Mouse (Mus musculus) lung, postnatal 0 days (tissue): ENCODE data around the gene Cybc1. TPM values are rescaled to one million over a fixed set of nuclear protein-coding genes. Genes with fewer than 3 reads are reported as not detected.

Experiments used
- ATAC-seq: fragments of 200-750 bp; cut with Nextera tagmentation; 2 replicates; pipeline ENCODE4 v1.8.0; 2017; ENCODE audit warnings: moderate library complexity
- DNase-seq: peaks from one replicate; pipeline ENCODE4 v3.0.0-alpha.2; 2016; ENCODE audit warnings: low spot score
- H3K27ac ChIP-seq: fragments of 300-500 bp; sonication (generic); 2 replicates; pipeline ENCODE4 v1.5.1; 2014; ENCODE audit warnings: antibody characterized with exemption, mild to moderate bottlenecking, low read length, mixed read lengths
- H3K27me3 ChIP-seq: fragments of 300-500 bp; sonication (generic); replicated peaks from 2 replicates; pipeline ENCODE4 v1.6.1; 2014; ENCODE audit warnings: low read length, mixed read lengths; ENCODE audit not compliant: insufficient read depth
- H3K36me3 ChIP-seq: fragments of 300-500 bp; sonication (generic); 2 replicates; pipeline ENCODE4 v1.6.1; 2014; ENCODE audit warnings: low read length, mixed read lengths; ENCODE audit not compliant: insufficient read depth
- H3K4me1 ChIP-seq: fragments of 300-500 bp; sonication (generic); 2 replicates; pipeline ENCODE4 v1.6.1; 2014; ENCODE audit warnings: antibody characterized with exemption, low read depth, low read length, mixed read lengths; ENCODE audit not compliant: insufficient read depth
- H3K4me2 ChIP-seq: fragments of 300-500 bp; sonication (generic); replicated peaks from 2 replicates; pipeline ENCODE4 v1.6.1; 2014; ENCODE audit warnings: low read depth, mild to moderate bottlenecking, low read length, moderate library complexity, mixed read lengths
- H3K4me3 ChIP-seq: fragments of 300-500 bp; sonication (generic); 2 replicates; pipeline ENCODE4 v1.5.1; 2014; ENCODE audit warnings: low read depth, low read length
- H3K9ac ChIP-seq: fragments of 300-500 bp; sonication (generic); replicated peaks from 2 replicates; pipeline ENCODE4 v1.6.1; 2014; ENCODE audit warnings: low read depth, mild to moderate bottlenecking
- H3K9me3 ChIP-seq: fragments of 300-500 bp; sonication (generic); 2 replicates; pipeline ENCODE4 v1.6.1; 2016; ENCODE audit warnings: low read length, mixed read lengths
- CTCF ChIP-seq: IDR thresholded peaks from 2 replicates; pipeline ENCODE4 v1.5.1; 2016; ENCODE audit warnings: antibody characterized with exemption, mild to moderate bottlenecking
- EP300 ChIP-seq: IDR thresholded peaks from 2 replicates; pipeline ENCODE4 v1.6.1; 2016; ENCODE audit warnings: antibody characterized with exemption, mild to moderate bottlenecking, control low read depth
- WGBS: fragments of 180-500 bp; shearing (Covaris S2); extraction: QIAGEN DNeasy Blood & Tissue Kit; methylation state at CpG from one replicate; pipeline ENCODE4 v1.1.7; 2014; 5-methylcytosine and 5-hydroxymethylcytosine counted together
- polyA plus RNA-seq: library from polyadenylated mRNA; unstranded; fragments of >200 nt; fragmentation: Nextera tagmentation; extraction: Ambion mirVana; gene quantifications from 2 replicates; pipeline ENCODE4 v1.2.1, GENCODE M21; 2015

Cybc1 gene
- polyA plus RNA-seq, 1 experiment from 2014 or later = 28.9 TPM

GRCm38 (mm10) chr11:121232706-121233105 is 3.6 kb upstream of the Cybc1 start:
- no peak for ATAC-seq
- no peak overlapping the region for H3K9ac ChIP-seq

GRCm38 (mm10) chr11:121231628-121232291 is 2.6 kb upstream of the Cybc1 start:
- Histone ChIP-seq H3K9ac (no peak overlapping the region), H3K4me2 (no peak overlapping the region), H3K27me3 (no peaks in the 10 kb centered on the region), H3K9me3 (no peaks in the 10 kb centered on the region), H3K4me3 (no peak overlapping the region), H3K4me1 (peaks cover 15% of the 10 kb centered on the region), H3K36me3 (no peaks in the 10 kb centered on the region), H3K27ac (no peak overlapping the region)
- DNase-seq = no peak
- no peak for ATAC-seq
- no peak for TF ChIP-seq CTCF
- TF ChIP-seq EP300 = no peak
- WGBS = 52% methylated on average over 4 of the region's 4 CpGs

More at GRCm38 (mm10) chr11:121232706-121233105, 3.6 kb upstream of the Cybc1 start:
- Histone ChIP-seq H3K9me3 (no peaks in the 10 kb centered on the region), H3K27ac (no peak overlapping the region), H3K4me2 (no peak overlapping the region), H3K27me3 (no peaks in the 10 kb centered on the region), H3K36me3 (no peaks in the 10 kb centered on the region), H3K4me1 (peaks cover 12% of the 10 kb centered on the region), H3K4me3 (no peak overlapping the region)
- WGBS = 34% methylated on average over 4 of the region's 4 CpGs
- no peak for TF ChIP-seq CTCF
- no peak for TF ChIP-seq EP300
- no peak for DNase-seq

DNA sequence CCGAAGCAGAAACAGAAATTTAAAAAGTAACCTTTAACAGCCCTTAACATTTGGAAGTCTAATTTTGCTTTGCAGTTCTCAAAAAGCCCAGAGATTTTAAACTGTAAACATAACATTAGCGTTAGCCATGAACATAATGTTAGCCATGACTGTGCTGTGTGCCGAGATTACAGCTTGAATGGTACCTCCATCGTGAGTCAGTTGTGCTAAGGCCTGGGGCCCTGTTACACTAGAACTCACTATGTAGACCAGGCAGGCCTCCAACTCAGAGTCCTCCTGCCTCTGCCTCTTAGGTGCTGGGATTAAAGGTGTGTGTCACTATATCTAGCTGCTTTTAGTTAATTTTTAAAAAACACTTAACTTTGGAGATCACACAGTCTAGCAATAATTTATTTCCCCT is 2.1 kb upstream of the Cybc1 start:
- no peak for TF ChIP-seq CTCF
- TF ChIP-seq EP300 = no peak
- no peak overlapping the region for H3K27ac ChIP-seq
- H3K9me3 ChIP-seq = no peaks in the 10 kb centered on the region
- WGBS = 81% methylated on average over 4 of the region's 4 CpGs
- H3K9ac ChIP-seq = no peak overlapping the region
- no peaks in the 10 kb centered on the region for H3K27me3 ChIP-seq
- no peak overlapping the region for H3K4me3 ChIP-seq
- H3K36me3 ChIP-seq = 0 out of 2 replicates have a peak, but pooled peaks cover 2% of the 10 kb centered on the region
- no peak overlapping the region for H3K4me2 ChIP-seq
- DNase-seq = no peak
- ATAC-seq = no peak
- H3K4me1 ChIP-seq = peaks cover 12% of the 10 kb centered on the region

- Histone ChIP-seq H3K4me3 (peak overlapping the region; percentile 74), H3K4me1 (peaks cover 9% of the 10 kb centered on the region), H3K36me3 (peaks cover 17% of the 10 kb centered on the region), H3K27ac (peak overlapping the region; percentile 87), H3K27me3 (no peaks in the 10 kb centered on the region), H3K9me3 (no peaks in the 10 kb centered on the region), H3K9ac (peak overlapping the region; percentile 50), H3K4me2 (peak overlapping the region; percentile 81)
- ATAC-seq = peak; percentile 20; the same call in 1 of the 2 replicates
- peak; percentile 57 for DNase-seq
- TF ChIP-seq CTCF (no peak), EP300 (no peak)
- WGBS = 17% methylated on average over 20 of the region's 21 CpGs
Observed at GRCm38 (mm10) chr11:121228129-121229017, 749 bp downstream of the Cybc1 start.

GRCm38 (mm10) chr11:121221321-121222010 is 7.7 kb downstream of the Cybc1 start:
- H3K27ac ChIP-seq = no peak overlapping the region
- H3K36me3 ChIP-seq = peaks cover 33% of the 10 kb centered on the region

DNA sequence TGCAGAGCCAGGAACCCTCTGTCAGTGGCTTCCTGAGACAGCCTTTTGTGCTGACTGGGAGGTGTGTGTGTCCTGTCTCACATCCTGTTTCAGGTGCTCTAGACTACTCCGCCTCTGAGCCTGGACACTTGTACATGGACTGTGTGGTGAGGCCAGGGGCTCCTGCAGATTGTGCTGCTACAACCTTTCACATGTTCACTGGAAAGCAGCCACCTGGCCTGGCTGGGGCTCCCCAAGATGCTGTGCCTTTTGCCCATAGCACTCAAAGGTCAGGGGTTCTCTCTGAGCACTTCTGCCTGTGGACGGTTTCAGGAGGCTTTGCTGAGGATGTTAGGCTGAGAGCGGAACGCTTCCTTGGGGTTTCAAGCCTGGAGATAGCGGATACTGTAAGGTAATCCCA is 8.4 kb downstream of the Cybc1 start:
- DNase-seq (no peak), ATAC-seq (no peak)
- H3K36me3 ChIP-seq = peaks cover 30% of the 10 kb centered on the region
- H3K9ac ChIP-seq = no peak overlapping the region
- WGBS = 82% methylated on average over 5 of the region's 5 CpGs
- H3K27me3 ChIP-seq = no peaks in the 10 kb centered on the region
- no peak overlapping the region for H3K4me2 ChIP-seq
- no peaks in the 10 kb centered on the region for H3K9me3 ChIP-seq
- TF ChIP-seq CTCF (no peak), EP300 (no peak)
- H3K4me1 ChIP-seq = no peaks in the 10 kb centered on the region
- H3K27ac ChIP-seq = no peak overlapping the region
- no peak overlapping the region for H3K4me3 ChIP-seq

More at GRCm38 (mm10) chr11:121221321-121222010, 7.7 kb downstream of the Cybc1 start:
- no peak overlapping the region for H3K4me2 ChIP-seq
- no peaks in the 10 kb centered on the region for H3K9me3 ChIP-seq
- no peaks in the 10 kb centered on the region for H3K4me1 ChIP-seq
- ATAC-seq = no peak
- TF ChIP-seq CTCF = no peak
- no peak for TF ChIP-seq EP300
- no peaks in the 10 kb centered on the region for H3K27me3 ChIP-seq
- H3K9ac ChIP-seq = no peak overlapping the region
- DNase-seq = no peak
- H3K4me3 ChIP-seq = no peak overlapping the region
- 87% methylated on average over 6 of the region's 6 CpGs for WGBS
